Mouse (Mus musculus) R1 (cell line): Measurements from ENCODE around the gene Tasp1.
A peak's percentile ranks its signal among the peaks of the same experiment; 100 is the strongest.
"Not testable (repeated sequence)": the region's sequence is repeated elsewhere in the genome, so short reads cannot be mapped to it uniquely, and the experiment has no call there.

ENCODE experiments used
- DNase-seq: peaks from one replicate; pipeline ENCODE4 v3.0.0-alpha.2; 2018; ENCODE audit warnings: low read depth, low spot score

The Tasp1 gene

DNA sequence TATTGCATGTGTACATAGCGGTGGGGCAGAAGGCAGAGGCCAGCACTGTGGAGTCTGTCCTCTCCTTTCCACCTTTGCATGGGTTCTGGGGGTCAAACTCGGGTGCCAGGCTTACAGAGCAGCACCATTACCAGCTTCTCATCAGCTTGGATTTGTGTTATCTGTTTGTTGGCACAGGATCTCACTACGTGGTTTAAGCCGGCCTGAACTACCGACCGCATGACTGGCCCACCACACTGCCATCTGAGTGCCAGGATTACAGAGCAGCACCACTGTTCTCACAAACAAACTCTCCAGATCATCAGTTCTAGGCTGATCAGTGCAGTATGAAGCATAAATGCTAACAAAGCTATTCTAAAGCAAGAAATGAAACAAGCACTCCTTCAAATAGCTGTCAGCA lies 8.5 kb downstream of the Tasp1 start:
- DNase-seq = no peak

DNA sequence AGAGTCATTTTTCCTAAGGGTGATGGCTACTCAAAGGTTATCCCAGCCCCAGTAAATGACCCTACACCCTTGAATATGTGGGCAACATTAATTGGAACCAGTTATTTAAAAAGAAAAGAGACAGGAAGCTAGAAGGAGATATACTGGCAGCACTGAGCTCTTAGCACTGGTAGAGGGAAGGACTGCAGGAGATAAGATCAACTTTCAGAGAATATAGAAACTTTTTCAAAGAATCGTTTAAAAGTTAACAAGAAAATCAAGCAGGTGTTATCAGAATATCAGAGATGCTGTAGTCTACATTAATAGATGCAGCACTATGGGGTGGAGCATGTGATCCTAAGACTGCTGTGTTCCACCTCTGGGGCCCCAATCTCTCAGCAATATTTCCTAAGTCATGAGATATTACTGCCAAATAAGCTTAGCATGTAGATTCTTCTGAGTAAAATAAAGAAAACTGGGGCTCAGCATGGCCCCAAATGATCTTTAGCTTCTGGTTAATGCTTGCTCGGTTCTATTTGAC lies 14.9 kb downstream of the Tasp1 start:
- DNase-seq = no peak

DNA sequence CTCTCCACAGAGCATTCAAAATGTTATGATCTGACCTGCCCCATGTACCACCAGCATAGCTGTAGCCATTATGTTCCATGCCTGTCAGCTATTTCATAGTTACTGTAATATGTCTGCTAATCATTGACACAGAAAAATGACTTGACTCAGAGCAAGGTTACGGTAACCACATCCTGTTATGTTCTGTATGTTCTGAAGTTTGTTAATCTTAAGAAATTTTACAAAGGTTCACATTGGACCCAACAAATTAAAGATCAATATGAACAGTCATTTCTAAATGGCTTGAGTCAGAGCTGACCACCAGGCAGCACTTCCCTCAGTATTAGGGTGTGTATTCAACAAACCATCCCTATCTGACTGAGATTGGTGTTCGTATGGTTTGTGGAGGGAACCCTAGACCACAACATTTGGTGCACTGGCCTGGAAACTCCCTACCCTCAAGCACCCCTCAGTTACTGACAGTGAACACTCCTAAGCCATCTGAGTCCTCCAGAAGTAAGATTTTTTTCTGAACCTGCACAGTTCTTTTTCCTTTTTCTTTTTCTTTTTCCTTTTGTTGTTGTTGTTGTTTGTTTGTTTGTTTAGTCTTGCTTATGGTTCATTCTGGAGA lies 24.0 kb downstream of the Tasp1 start:
- DNase-seq = no peak

DNA sequence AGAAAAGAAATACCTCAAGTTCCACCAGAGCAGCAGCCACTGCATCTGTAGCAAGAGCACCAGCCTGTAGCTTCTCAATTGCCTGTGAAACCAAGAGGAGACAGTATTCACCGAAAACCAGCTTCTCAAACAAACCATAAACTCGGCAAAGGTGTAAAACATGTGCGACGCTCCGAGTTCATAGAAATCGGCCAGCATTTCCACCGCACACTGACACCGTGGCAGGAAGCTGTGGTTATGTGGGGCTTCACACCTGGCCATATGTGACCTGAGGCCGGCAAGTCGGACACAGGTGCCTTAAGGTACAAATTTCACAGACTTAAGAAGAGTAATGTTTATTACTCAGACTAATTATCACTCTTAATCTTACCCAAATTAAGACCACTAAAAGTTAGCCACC lies 24.5 kb downstream of the Tasp1 start:
- DNase-seq = no peak

GRCm38 (mm10) chr2:140037459-140037858 lies 29.1 kb downstream of the Tasp1 start:
- no peak for DNase-seq

DNA sequence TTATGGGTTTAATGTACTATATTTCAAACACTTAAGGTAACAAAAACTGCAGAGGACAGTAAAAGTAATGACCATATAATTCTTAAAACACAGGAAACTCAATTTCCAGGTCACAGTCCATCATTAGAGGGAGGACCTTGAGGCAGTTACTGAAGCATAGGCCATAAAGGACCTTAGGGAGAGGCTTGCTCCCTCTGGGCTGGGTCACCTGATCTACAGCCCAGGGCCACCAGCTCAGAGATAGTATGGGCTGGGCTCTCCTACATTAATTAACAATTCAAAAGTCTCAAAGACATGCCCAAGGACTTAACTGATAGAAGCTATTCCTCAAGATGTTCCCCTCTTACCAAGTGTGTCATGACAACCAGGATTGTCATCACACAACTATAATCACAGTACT lies 29.8 kb downstream of the Tasp1 start:
- no peak for DNase-seq

- DNase-seq = no peak
Observed at GRCm38 (mm10) chr2:140024937-140025336, 41.7 kb downstream of the Tasp1 start.

DNA sequence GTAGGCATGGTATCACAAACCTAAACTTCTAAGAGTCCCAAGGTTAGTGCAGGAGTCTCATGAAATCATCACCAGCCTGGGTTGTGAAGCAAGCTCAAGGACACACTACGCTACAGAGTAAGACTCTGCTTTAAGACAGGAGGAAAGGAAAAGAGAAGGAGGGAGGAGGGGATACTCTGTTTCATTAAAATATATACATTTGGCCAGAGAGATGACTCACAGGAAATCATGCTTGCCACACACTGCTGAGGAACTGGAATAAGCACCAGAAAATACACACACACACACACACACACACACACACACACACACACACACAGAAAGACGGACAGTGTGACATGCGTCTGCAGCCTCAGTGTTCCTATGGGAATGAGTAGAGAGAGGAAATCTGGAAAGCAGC lies 59.2 kb downstream of the Tasp1 start:
- no peak for DNase-seq

DNA sequence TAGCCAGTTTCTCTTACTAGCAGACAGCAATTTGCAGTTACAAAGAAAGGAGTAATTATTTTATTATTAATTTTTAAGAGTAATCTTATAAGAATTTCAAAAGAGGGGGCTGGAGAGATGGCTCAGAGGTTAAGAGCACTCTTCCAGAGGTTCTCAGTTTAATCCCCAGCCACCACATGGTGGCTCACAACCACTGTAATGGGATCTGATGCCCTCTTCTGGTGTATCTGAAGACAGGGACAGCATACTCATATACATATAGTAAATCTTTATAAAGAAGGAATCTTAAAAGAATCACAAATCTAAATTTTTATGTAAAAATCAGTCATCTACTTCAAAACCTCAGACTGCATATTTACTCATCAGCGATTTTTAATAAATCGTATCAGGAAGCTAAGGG lies 68.4 kb downstream of the Tasp1 start:
- DNase-seq = no peak

DNA sequence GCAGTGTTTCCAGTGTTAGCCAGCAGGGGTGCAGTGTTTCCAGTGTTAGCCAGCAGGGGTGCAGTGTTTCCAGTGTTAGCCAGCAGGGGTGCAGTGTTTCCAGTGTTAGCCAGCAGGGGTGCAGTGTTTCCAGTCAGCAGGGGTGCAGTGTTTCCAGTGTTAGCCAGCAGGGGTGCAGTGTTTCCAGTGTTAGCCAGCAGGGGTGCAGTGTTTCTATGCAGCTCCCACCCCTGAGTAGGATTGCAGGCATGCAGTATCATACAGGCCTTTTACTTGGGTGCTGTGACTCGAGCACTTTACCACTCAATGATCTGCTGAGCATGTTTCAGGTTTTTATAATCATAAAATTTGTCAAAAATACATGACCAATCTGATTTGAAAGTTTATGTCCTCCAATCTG lies 76.7 kb downstream of the Tasp1 start:
- not testable (repeated sequence) for DNase-seq

GRCm38 (mm10) chr2:139967451-139967850 lies 99.2 kb downstream of the Tasp1 start:
- no peak for DNase-seq

- peak; percentile 69 for DNase-seq
Observed at GRCm38 (mm10) chr2:139966288-139966687, 100.3 kb downstream of the Tasp1 start.

DNA sequence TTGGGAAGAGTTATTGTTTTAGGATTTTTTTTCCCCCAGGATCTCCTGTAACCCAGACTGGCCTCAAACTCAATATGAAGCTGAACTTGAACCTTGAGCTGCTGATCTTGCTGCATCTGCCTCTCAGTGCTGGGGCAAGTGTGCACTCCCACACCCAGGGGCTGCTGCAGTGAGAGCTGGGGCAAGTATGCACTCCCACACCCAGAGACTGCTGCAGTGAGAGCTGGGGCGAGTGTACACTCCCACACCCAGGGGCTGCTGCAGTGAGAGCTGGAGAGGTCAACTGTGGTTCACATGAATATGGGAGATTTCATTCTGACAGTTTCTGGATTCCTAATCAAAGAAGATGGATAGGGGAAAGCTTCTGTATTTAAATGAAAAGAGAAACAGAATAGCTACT lies 117.8 kb downstream of the Tasp1 start:
- DNase-seq = no peak

- DNase-seq = peak; percentile 81
Observed at GRCm38 (mm10) chr2:139937581-139937980, 129.0 kb downstream of the Tasp1 start.

DNA sequence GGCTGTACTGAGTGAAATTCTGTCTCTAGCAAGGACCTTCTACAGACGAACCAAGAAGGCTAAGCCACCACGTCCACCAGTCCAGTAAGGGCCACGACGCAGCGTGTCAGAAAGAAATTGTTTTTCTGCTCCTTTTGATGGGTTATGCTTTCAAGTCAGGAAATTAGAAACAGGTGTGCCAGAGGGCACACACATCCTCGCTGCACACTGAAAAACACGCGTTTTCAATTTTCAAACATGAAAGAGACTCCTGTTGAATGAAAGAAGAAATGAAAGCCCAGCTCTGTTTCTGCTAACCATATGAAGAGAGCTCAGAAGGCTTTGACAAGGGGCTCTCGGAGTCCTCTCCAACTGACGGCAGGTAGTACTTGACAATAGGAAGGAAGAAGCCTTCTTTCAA lies 132.0 kb downstream of the Tasp1 start:
- no peak for DNase-seq

- DNase-seq = no peak
Observed at GRCm38 (mm10) chr2:139934033-139934572, 132.5 kb downstream of the Tasp1 start.

GRCm38 (mm10) chr2:139932211-139932610 lies 134.4 kb downstream of the Tasp1 start:
- DNase-seq = no peak

- peak; percentile 13 for DNase-seq
Observed at GRCm38 (mm10) chr2:139924937-139925336, 141.7 kb downstream of the Tasp1 start.

DNA sequence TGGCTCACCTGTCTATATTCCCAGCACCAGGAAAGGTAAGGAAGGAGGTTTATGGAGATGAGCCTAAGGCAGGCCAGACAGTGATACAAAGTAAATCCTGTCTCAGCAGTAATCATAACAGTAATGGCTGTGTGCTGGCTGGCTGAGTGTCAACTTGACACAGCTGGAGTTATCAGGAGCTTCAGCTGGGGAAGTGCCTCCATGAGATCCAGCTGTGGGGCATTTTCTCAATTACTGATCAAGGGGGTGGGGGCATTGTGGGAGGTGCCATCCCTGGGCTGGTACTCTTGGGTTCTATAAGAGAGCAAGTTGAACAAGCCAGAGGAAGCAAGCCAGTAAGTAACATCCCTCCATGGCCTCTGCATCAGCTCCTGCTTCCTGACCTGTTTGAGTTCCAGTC lies 145.2 kb downstream of the Tasp1 start:
- not testable (repeated sequence) for DNase-seq

- DNase-seq = no peak
Observed at GRCm38 (mm10) chr2:139919757-139920156, 146.8 kb downstream of the Tasp1 start.

GRCm38 (mm10) chr2:139906441-139907157 lies 160.0 kb downstream of the Tasp1 start:
- DNase-seq = peak; percentile 5

DNA sequence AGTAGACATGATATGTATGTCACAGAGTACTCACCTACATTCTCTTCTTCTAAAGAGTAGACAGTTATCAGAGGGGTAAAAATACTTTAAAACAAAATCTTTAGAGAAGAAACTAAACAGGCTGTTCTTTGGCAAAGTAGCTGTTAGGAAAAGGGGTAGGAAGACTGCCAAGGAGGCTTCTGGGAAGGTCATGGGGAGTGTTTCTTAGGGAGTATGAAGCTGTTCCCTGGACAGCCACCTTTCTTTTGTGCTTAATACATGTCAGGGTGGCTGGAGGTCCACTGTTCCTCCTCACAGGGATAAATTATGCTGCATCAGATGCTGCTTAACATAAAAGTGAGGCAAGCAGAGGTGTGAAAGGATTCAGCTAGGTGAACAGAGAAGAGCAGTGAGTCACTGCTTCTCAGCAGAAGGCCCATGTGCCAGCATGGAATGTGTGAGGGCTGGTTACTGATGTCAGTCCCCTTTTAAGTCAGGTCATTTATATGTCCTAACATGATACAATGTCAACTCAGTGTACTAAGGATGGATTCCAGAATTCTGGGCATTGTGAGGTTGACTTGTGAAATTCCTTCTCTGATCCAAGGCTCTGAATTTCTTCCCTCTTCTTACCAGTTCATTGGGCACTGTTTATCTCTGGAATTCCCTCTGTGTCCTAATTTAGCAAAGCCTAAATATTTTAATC lies 175.1 kb downstream of the Tasp1 start:
- DNase-seq = no peak
